Mouse (Mus musculus) erythroblast, embryonic 14.5 days (primary cell): Measurements from ENCODE around the gene Ankrd66. TPM values are rescaled to one million over a fixed set of nuclear protein-coding genes. Genes with fewer than 3 reads are reported as not detected.
"Not testable (repeated sequence)": the region's sequence is repeated elsewhere in the genome, so short reads cannot be mapped to it uniquely, and the experiment has no call there.

Experiments
- H3K27me3 ChIP-seq: 2 replicates; pipeline ENCODE4 v1.6.1; 2012; ENCODE audit warnings: inconsistent platforms; ENCODE audit not compliant: control insufficient read depth
- H3K36me3 ChIP-seq: 2 replicates; pipeline ENCODE4 v1.6.1; 2012; ENCODE audit warnings: mild to moderate bottlenecking, inconsistent platforms; ENCODE audit not compliant: control insufficient read depth
- H3K4me1 ChIP-seq: 2 replicates; pipeline ENCODE4 v1.6.1; 2012; ENCODE audit warnings: inconsistent platforms; ENCODE audit not compliant: control insufficient read depth
- H3K4me3 ChIP-seq: replicated peaks from 2 replicates; pipeline ENCODE3; 2012; ENCODE audit warnings: moderate library complexity, mild to moderate bottlenecking, inconsistent platforms
- H3K9me3 ChIP-seq: 2 replicates; pipeline ENCODE4 v1.6.1; 2012; ENCODE audit warnings: low read length, inconsistent platforms, mixed read lengths; ENCODE audit not compliant: control insufficient read depth
- GATA1 ChIP-seq: IDR thresholded peaks from 2 replicates; pipeline ENCODE4 v1.6.1; 2012; ENCODE audit warnings: low read length, inconsistent platforms, mixed read lengths
- TAL1 ChIP-seq: IDR thresholded peaks from 3 replicates; pipeline ENCODE4 v1.6.1; 2012; ENCODE audit warnings: low read length, inconsistent platforms, mixed read lengths
- polyA plus RNA-seq: library from polyadenylated mRNA; stranded (reverse); fragments of >175 nt; gene quantifications from 2 replicates; pipeline ENCODE4 v1.2.3, GENCODE M21; 2012

The Ankrd66 gene
- polyA plus RNA-seq, 1 experiment: not detected

DNA sequence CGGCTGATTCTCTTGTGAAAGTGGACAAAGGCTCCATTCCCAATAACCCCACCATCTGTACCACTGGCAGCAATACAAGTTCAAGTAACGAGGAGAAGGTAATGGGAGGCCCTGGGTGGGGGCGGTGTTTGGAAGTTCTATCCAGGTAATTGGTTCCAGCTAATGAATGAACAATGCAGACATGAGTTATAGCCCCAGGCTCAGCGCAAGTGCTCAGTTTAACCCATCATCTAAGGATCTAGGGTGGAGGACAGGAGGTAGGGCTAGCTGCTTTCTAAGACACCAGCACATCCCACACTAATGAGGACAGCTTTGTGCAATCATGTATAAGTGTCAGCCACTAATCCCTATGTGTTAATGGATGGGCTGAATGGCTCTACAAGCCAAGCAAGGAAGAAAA lies 32.7 kb downstream of the Ankrd66 start:
- no peaks in the 10 kb centered on the region for H3K4me1 ChIP-seq
- no peaks in the 10 kb centered on the region for H3K9me3 ChIP-seq
- no peak for TF ChIP-seq GATA1
- TF ChIP-seq TAL1: no peak
- H3K36me3 ChIP-seq: no peaks in the 10 kb centered on the region
- no peak overlapping the region for H3K4me3 ChIP-seq
- H3K27me3 ChIP-seq: no peaks in the 10 kb centered on the region

DNA sequence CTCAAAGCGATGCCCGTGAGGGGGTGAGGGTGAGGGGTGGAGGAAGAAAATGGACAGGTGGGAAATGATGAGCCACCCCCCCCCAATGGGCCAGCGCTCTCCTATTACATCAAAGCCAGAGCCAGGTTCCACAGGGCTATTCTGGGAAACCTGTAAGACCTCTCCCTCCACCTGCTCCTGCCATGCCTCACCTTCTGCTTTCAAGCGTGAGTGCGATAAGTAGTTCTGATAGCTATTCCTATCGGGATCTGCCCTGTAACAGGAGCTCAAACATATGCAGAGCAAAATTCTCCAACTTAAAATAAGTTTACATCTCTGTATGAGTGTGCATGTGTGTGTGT lies 38.9 kb downstream of the Ankrd66 start:
- Histone ChIP-seq H3K4me1 (no peaks in the 10 kb centered on the region), H3K4me3 (no peak overlapping the region), H3K36me3 (no peaks in the 10 kb centered on the region), H3K9me3 (no peaks in the 10 kb centered on the region), H3K27me3 (no peaks in the 10 kb centered on the region)
- TF ChIP-seq GATA1 (no peak), TAL1 (no peak)

DNA sequence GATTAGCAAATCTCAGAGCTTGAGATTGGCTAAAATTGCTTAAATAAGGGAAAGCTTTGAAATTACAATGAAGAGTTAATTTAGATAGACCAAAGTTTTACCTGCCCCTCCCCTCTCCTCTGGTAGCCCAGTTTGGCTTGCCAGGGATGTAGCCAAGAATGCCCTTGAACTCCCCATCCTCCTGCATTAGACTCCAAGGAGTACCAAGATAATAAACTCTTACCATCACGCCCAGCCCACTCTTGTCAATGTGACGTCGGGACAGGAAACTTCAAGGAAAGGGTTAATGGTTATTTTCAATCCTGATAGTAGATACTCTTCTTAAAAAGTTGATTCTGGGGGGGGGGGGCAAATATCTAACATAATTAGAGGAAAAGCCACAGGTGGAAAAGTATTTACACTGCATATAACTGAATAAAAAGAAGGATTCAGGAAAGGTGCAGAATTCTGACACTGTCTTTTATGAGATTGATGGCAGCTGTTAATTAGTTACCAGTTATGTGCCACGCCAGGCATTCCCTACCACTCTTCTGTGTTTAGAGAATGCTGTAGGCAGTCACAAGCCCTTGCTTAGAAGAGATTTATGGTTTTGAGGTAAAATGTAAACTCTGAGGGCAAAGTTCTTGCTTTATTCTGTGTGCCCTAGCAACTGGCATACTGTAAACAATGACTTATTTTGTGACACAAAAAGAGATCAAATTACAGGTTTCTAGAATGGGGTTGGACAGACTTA lies 39.4 kb downstream of the Ankrd66 start:
- Histone ChIP-seq H3K4me1 (no peaks in the 10 kb centered on the region), H3K27me3 (no peaks in the 10 kb centered on the region), H3K4me3 (no peak overlapping the region), H3K36me3 (no peaks in the 10 kb centered on the region), H3K9me3 (no peaks in the 10 kb centered on the region)
- no peak for TF ChIP-seq GATA1
- no peak for TF ChIP-seq TAL1

DNA sequence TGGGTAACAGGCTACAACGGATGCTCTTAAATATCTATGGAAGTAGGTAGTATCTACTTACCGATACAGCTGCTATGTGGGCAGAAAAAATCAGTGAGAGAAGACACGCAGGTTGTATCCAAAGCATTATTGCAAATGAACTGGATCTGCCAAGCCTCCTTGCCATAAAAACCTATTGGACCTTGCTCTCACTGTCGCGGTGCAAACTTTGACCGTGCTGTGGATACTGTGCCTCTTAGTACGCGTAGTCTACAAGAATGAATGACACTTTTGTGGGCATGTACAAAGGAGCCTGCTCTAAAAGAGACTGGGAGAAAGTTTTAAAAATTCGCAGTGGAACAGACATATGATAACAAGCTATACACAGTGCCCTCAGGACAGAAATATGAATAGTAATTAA lies 40.8 kb downstream of the Ankrd66 start, which contains the start of gene Mep1a:
Gene Mep1a (minus strand): TSS at position 221 of the 400 bp plus-strand sequence.
- Histone ChIP-seq H3K27me3 (no peaks in the 10 kb centered on the region), H3K4me1 (no peaks in the 10 kb centered on the region), H3K4me3 (no peak within 1 kb of the TSS), H3K9me3 (no peaks in the 10 kb centered on the region), H3K36me3 (no peaks in the 10 kb centered on the region)
- no peak for TF ChIP-seq TAL1
- no peak for TF ChIP-seq GATA1

DNA sequence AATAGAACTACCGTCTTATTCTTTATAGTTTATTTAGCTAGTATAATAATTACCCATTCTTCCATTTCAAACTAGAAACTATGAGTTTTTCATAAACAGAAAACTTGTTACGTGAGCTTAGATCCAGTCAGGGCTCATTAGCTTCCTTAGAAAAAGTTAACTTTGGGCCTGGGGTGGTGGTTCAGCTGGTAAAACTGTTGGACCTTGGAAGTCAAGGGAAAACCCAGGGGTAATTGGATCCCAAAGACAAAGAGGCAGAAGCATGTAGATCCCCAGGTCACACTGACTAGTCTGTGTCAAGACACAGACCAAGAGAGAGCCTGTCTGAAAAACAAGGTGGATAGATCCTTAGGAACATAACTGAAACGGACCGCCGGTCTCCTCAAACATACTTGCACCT lies 41.8 kb downstream of the Ankrd66 start:
- Histone ChIP-seq H3K4me1 (no peaks in the 10 kb centered on the region), H3K36me3 (no peaks in the 10 kb centered on the region), H3K27me3 (no peaks in the 10 kb centered on the region), H3K4me3 (no peak overlapping the region), H3K9me3 (no peaks in the 10 kb centered on the region)
- TF ChIP-seq GATA1 (no peak), TAL1 (no peak)

DNA sequence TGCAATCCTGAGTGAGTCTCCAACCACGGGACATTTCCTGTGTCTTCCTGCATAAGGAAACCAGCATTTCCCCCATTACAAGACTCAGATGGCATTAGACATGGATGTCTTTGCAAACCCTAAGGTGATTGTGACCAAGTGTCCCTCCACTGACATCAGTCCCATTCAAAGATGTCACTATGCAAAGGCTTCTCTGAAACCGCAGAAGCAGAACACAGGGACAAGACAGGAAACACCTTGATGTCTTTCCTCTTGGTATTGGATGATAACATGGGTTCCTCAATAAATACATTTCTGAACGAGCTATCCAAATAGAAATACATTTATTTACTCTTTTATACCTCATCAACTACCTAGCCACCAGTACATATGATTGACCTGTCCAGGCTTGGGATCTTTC lies 42.2 kb downstream of the Ankrd66 start:
- Histone ChIP-seq H3K9me3 (no peaks in the 10 kb centered on the region), H3K4me3 (no peak overlapping the region), H3K27me3 (no peaks in the 10 kb centered on the region), H3K36me3 (no peaks in the 10 kb centered on the region), H3K4me1 (no peaks in the 10 kb centered on the region)
- TF ChIP-seq GATA1: no peak
- no peak for TF ChIP-seq TAL1

DNA sequence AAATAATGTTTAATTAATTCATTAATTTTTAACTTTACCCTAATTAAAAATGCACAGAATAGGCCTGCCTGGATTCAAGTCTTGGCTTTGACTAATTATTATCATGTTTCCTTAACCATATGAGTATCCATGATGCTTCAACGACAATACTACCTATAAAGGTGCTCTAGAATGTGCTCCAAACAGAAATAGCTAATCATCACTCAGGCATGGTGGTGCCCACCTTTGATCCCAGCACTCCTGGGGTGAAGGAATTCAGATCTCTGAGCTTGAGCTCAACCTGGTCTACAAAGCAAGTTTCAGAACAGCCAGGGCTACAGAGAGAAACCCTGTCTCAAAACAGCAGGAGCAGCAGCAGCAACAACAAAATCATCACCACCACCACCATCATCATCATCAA lies 42.9 kb downstream of the Ankrd66 start:
- Histone ChIP-seq H3K4me1 (no peaks in the 10 kb centered on the region), H3K36me3 (no peaks in the 10 kb centered on the region), H3K4me3 (no peak overlapping the region), H3K27me3 (no peaks in the 10 kb centered on the region), H3K9me3 (no peaks in the 10 kb centered on the region)
- TF ChIP-seq TAL1 (no peak), GATA1 (no peak)

DNA sequence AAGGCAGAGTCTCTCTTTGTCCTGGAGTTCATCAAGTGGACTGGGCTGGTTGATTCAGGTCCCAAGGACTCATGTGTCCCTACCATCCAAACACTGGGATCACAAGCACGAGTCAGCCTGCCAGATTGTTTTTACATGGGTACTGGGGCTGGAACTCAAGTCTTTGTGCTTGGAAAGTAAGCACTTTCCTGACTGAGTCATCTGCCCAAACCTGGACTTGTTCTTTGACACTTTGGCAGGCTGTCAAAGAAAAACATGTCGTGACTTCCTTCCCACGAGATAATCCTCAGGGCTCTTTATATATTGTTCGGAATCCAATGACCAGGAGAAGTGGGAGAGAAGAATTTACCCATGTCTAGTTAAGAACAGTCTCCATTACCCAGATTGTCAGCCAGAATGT lies 45.9 kb downstream of the Ankrd66 start:
- no peak for TF ChIP-seq GATA1
- TF ChIP-seq TAL1: no peak
- Histone ChIP-seq H3K9me3 (no peaks in the 10 kb centered on the region), H3K4me3 (no peak overlapping the region), H3K36me3 (no peaks in the 10 kb centered on the region), H3K27me3 (no peaks in the 10 kb centered on the region), H3K4me1 (no peaks in the 10 kb centered on the region)

DNA sequence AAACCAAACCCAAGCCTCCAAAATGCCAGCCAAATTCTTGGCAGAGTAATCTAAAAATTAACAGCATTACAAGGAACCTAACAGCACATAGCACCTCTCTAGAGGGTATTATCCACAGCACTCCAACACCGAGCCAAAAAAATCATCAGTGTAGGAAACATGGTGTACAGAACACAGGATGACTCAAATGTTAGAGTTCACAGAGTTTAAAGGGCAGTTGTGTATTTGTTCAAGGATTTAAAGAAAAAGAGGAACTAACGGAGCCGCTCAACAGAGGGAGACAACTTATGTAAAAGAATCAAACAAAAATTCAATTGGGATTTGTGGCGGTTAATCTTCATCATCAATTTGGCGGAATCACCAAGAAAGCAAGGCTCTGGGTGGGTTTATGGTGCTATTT lies 47.9 kb downstream of the Ankrd66 start:
- Histone ChIP-seq H3K36me3 (no peaks in the 10 kb centered on the region), H3K4me1 (no peaks in the 10 kb centered on the region), H3K27me3 (no peaks in the 10 kb centered on the region), H3K4me3 (no peak overlapping the region), H3K9me3 (no peaks in the 10 kb centered on the region)
- TF ChIP-seq GATA1: no peak
- TF ChIP-seq TAL1: no peak

DNA sequence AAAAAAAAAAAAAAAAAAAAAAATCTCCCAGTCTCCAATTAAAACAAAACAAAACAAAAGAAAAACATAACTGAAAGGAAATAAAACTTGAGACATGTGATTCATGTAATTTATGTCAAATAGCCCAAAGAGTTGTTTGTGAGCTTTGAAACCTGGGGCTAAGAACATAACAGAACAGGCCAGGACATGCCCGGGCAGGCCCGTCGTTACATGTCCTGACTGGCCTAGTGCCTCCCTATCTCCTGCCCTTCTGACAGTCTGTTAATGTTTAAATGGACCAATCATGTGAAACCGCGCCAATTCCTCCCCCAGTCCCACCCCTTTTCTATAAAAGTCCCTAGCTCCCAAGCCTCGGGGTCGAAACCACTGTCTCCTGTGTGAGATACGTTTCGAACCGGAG lies 53.1 kb downstream of the Ankrd66 start:
- not testable (repeated sequence) for H3K27me3 ChIP-seq, H3K4me1 ChIP-seq, H3K9me3 ChIP-seq, H3K36me3 ChIP-seq, H3K4me3 ChIP-seq
